Mouse (Mus musculus): ENCODE results near the gene Bloc1s1.

DNA sequence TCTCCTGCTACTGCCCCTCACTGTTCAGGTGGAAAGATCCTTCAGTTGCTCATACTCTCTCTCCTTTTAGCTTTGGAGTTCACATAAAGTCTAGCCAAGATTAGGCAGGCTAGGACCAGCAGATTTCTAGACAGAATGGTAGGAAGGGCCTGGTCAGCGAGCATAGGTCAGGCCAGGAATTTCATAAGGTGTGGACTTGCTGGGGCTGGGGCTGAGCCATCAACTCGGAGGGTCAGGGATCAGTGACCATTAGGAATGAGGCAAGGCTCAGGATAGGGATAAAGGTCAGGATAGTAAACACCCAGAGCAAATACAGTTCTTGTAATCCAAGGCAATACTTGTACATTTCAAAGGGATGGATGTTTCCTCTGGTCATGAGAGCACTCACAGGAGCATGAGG, 41.1 kb upstream of the Bloc1s1 start:
- TF ChIP-seq CTCF (IDR thresholded peaks at IDR 0.05) (no peak), POLR2A (IDR thresholded peaks at IDR 0.05; ENCODE audit: insufficient read depth, low read depth, low read length) (no peak)
